Mouse (Mus musculus) heart, adult 2 months (tissue): ENCODE measurements at regions not wholly inside any gene's neighbourhood (a gene's known extent, or its start where the extent isn't known, plus 50 kb on each side); places are given as distances from the start of the nearest gene placed in this dataset.

Experiments
- CTCF ChIP-seq: fragments of 200-600 bp; IDR thresholded peaks from 2 replicates; pipeline ENCODE4 v1.8.1; 2022; ENCODE audit warnings: antibody characterized with exemption, mild to moderate bottlenecking, moderate library complexity
- EP300 ChIP-seq: fragments of 200-500 bp; IDR thresholded peaks from 2 replicates; pipeline ENCODE4 v1.6.1; 2011; ENCODE audit warnings: low read depth, low read length, control low read depth; ENCODE audit not compliant: insufficient read depth

DNA sequence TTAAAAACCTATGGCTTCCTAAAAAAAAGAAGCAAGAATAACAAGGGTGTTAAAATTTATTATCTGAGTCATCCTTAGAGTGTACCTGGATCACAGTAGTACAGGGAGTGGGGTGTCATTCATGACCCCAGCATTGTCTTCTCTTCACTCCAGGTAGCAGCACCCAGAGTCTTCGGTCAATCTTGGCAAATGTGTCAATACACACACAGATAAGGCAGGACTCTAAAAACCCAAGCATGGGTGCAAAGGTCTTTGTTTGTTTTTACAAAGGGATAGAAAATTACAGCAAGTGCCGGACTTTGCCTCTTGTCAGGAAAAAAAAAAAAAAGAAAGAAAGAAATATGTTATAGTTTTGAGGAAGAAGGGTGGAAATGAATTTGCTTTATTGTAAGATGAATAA, 57.3 kb upstream of the Dynlrb2 start:
- TF ChIP-seq EP300 (no peak), CTCF (no peak)
